In the genomic region with DNA sequence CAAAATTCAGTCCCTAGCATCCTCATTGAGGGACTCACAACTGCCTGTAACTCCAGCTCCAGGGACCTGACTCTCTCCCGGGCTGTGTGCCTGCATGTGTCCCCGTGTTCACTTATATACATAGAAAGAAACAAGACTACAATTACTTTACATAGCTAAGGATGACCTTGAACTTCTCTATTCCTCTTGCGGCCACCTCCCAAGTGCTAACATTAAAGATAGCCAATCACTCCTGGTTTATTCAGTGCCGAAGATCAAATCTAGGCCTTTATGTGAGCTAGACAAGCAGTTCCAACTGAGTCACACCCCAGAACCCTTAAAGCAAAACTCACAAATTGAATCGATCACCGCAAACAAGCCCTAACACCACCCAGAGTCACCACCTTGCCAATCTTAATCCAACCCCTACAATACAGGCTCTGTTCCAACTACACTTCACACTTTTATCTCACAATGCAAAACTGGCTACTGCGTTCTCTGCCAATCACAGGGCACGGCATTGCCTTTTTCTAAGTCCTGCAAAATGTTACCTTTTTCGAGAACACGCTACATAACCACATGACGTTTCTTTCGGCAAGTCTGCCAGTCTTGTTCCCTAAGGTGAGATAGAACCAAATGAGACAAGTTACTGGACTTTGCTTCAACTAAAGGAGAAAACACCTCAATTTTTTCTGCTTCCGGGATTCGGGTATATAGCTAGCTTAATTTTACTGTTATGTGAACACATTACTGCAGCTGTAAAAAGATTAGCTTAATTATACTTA, we compare ENCODE assay signal across 8 mouse cellular contexts. TPM values are rescaled to one million over a fixed set of nuclear protein-coding genes. Genes with fewer than 3 reads are reported as not detected.
DNase-seq lines count a peak whose midpoint lies in the region; ATAC-seq lines count a peak whose summit lies in the region.

No protein-coding gene starts in this region.

- DNase-seq in left cerebral cortex, postnatal 4 days = no peak
- DNase-seq in urinary bladder, postnatal 36 days (ENCODE audit: low spot score in 2 of 2) = no peak
- no peak for DNase-seq in kidney, postnatal 14 days

- H3K9me3 ChIP-seq in megakaryocyte, embryonic 14.5 days = no peaks in the 10 kb centered on the region
- H3K9me3 ChIP-seq in forebrain, embryonic 12.5 days = no peaks in the 10 kb centered on the region
- H3K9me3 ChIP-seq in limb, embryonic 13.5 days = no peaks in the 10 kb centered on the region
- no peaks in the 10 kb centered on the region for H3K9me3 ChIP-seq in stomach, embryonic 15.5 days

- WGBS in forebrain, embryonic 12.5 days = 75% methylated on average over 14 of the region's 14 CpGs
- 71% methylated on average over 14 of the region's 14 CpGs for WGBS in limb, embryonic 13.5 days
- 54% methylated on average over 14 of the region's 14 CpGs for whole genome bisulfite sequencing in stomach, embryonic 15.5 days

- H3K27ac ChIP-seq in forebrain, embryonic 12.5 days = no peak overlapping the region
- no peak overlapping the region for H3K27ac ChIP-seq in limb, embryonic 13.5 days
- peak overlapping the region; percentile 51; the same call in 1 of the 2 replicates for H3K27ac ChIP-seq in stomach, embryonic 15.5 days

- H3K9ac ChIP-seq in forebrain, embryonic 12.5 days = peak overlapping the region; percentile 72
- H3K9ac ChIP-seq in limb, embryonic 13.5 days = peak overlapping the region; percentile 79
- H3K9ac ChIP-seq in stomach, embryonic 15.5 days = peak overlapping the region; percentile 2; the same call in 1 of the 2 replicates

- peak overlapping the region; percentile 91 for H3K4me3 ChIP-seq in megakaryocyte, embryonic 14.5 days (replicated peaks)
- H3K4me3 ChIP-seq in forebrain, embryonic 12.5 days (replicated peaks) = peak overlapping the region; percentile 79
- H3K4me3 ChIP-seq in limb, embryonic 13.5 days = peak overlapping the region; percentile 77
- peak overlapping the region; percentile 62 for H3K4me3 ChIP-seq in stomach, embryonic 15.5 days (replicated peaks)

- H3K27me3 ChIP-seq in megakaryocyte, embryonic 14.5 days (replicated peaks) = no peaks in the 10 kb centered on the region
- H3K27me3 ChIP-seq in forebrain, embryonic 12.5 days = no peaks in the 10 kb centered on the region
- H3K27me3 ChIP-seq in limb, embryonic 13.5 days = no peaks in the 10 kb centered on the region
- no peaks in the 10 kb centered on the region for H3K27me3 ChIP-seq in stomach, embryonic 15.5 days (replicated peaks)

- peaks cover 74% of the 10 kb centered on the region for H3K4me1 ChIP-seq in megakaryocyte, embryonic 14.5 days
- peaks cover 30% of the 10 kb centered on the region for H3K4me1 ChIP-seq in forebrain, embryonic 12.5 days
- peaks cover 32% of the 10 kb centered on the region for H3K4me1 ChIP-seq in limb, embryonic 13.5 days
- peaks cover 16% of the 10 kb centered on the region; the same call in 1 of the 2 replicates for H3K4me1 ChIP-seq in stomach, embryonic 15.5 days

- peak overlapping the region; percentile 53 for H3K4me2 ChIP-seq in forebrain, embryonic 12.5 days
- H3K4me2 ChIP-seq in limb, embryonic 13.5 days (replicated peaks) = peak overlapping the region; percentile 69
- peak overlapping the region; percentile 66 for H3K4me2 ChIP-seq in stomach, embryonic 15.5 days

- intact Hi-C loops in left cerebral cortex, postnatal 4 days (cut with DNase I) = no loop called here

- ATAC-seq in megakaryocyte, adult 5-6 weeks (ENCODE audit: poor library complexity, severe bottlenecking) = no peak
- ATAC-seq in forebrain, embryonic 12.5 days (ENCODE audit: low FRiP score) = no peak
- no peak for ATAC-seq in limb, embryonic 13.5 days (ENCODE audit: low FRiP score, low read depth)
- ATAC-seq in stomach, embryonic 15.5 days (ENCODE audit: insufficient read depth, low FRiP score, low read depth) = no peak

- peaks cover 45% of the 10 kb centered on the region for H3K36me3 ChIP-seq in megakaryocyte, embryonic 14.5 days (replicated peaks; ENCODE audit: low read length)
- peaks cover 48% of the 10 kb centered on the region for H3K36me3 ChIP-seq in forebrain, embryonic 12.5 days (replicated peaks)
- H3K36me3 ChIP-seq in limb, embryonic 13.5 days = peaks cover 45% of the 10 kb centered on the region
- peaks cover 29% of the 10 kb centered on the region for H3K36me3 ChIP-seq in stomach, embryonic 15.5 days

RNA-seq across cellular contexts. Expression of a gene that starts 1.1 kb away (rescaled TPM):
- polyA plus RNA-seq in megakaryocyte, embryonic 14.5 days (2012; ENCODE audit: insufficient read depth, low replicate concordance) = 55.6 and 136 TPM in 2 replicates
- 15.3 and 17.3 TPM in 2 replicates for total RNA-seq in megakaryocyte, adult 5-6 weeks (2015)
- 9.4 and 10.6 TPM in 2 replicates for total RNA-seq in megakaryocyte, adult 5-6 weeks (2017)
- 46.7 and 48.7 TPM in 2 replicates for polyA plus RNA-seq in forebrain, embryonic 12.5 days (2016; fragmentation: Nextera tagmentation; extraction: Ambion mirVana)
- polyA plus RNA-seq in limb, embryonic 13.5 days (2015; fragmentation: Nextera tagmentation; extraction: Ambion mirVana) = 33.1 and 37.7 TPM in 2 replicates
- polyA plus RNA-seq in stomach, embryonic 15.5 days (2015; fragmentation: Nextera tagmentation; extraction: Ambion mirVana) = 41.6 and 50.2 TPM in 2 replicates
- total RNA-seq in left cerebral cortex, postnatal 4 days (2021) = 10 to 100 TPM; 50.5 to 52.2 TPM

RNA-seq across cellular contexts. Expression of a gene that starts 13.6 kb away (rescaled TPM):
- polyA plus RNA-seq in megakaryocyte, embryonic 14.5 days (2012; ENCODE audit: insufficient read depth, low replicate concordance) = not detected in 2 replicates
- not detected in 2 replicates for total RNA-seq in megakaryocyte, adult 5-6 weeks (2015)
- total RNA-seq in megakaryocyte, adult 5-6 weeks (2017) = not detected in 2 replicates
- not detected in 2 replicates for polyA plus RNA-seq in forebrain, embryonic 12.5 days (2016; fragmentation: Nextera tagmentation; extraction: Ambion mirVana)
- polyA plus RNA-seq in limb, embryonic 13.5 days (2015; fragmentation: Nextera tagmentation; extraction: Ambion mirVana) = not detected in 2 replicates
- polyA plus RNA-seq in stomach, embryonic 15.5 days (2015; fragmentation: Nextera tagmentation; extraction: Ambion mirVana) = not detected in 2 replicates
- total RNA-seq in left cerebral cortex, postnatal 4 days (2021) = not detected

RNA-seq across cellular contexts. Expression of a gene that starts 18.9 kb away (rescaled TPM):
- polyA plus RNA-seq in megakaryocyte, embryonic 14.5 days (2012; ENCODE audit: insufficient read depth, low replicate concordance) = 0.34 and 0.63 TPM in 2 replicates
- 0.23 TPM in 1 of 2 replicates, not detected in the other for total RNA-seq in megakaryocyte, adult 5-6 weeks (2015)
- total RNA-seq in megakaryocyte, adult 5-6 weeks (2017) = not detected in 2 replicates
- 56.3 and 63.2 TPM in 2 replicates for polyA plus RNA-seq in forebrain, embryonic 12.5 days (2016; fragmentation: Nextera tagmentation; extraction: Ambion mirVana)
- 1.2 and 2.5 TPM in 2 replicates for polyA plus RNA-seq in limb, embryonic 13.5 days (2015; fragmentation: Nextera tagmentation; extraction: Ambion mirVana)
- polyA plus RNA-seq in stomach, embryonic 15.5 days (2015; fragmentation: Nextera tagmentation; extraction: Ambion mirVana) = 5.7 and 8.2 TPM in 2 replicates
- 10 to 100 TPM; 94.4 to 99.0 TPM for total RNA-seq in left cerebral cortex, postnatal 4 days (2021)

RNA-seq across cellular contexts. Expression of a gene that starts 33.5 kb away (rescaled TPM):
- polyA plus RNA-seq in megakaryocyte, embryonic 14.5 days (2012; ENCODE audit: insufficient read depth, low replicate concordance) = not detected in 2 replicates
- 0.30 TPM in 1 of 2 replicates, not detected in the other for total RNA-seq in megakaryocyte, adult 5-6 weeks (2015)
- 0.11 TPM in 1 of 2 replicates, not detected in the other for total RNA-seq in megakaryocyte, adult 5-6 weeks (2017)
- polyA plus RNA-seq in forebrain, embryonic 12.5 days (2016; fragmentation: Nextera tagmentation; extraction: Ambion mirVana) = 2.5 and 3.1 TPM in 2 replicates
- 5.5 and 7.8 TPM in 2 replicates for polyA plus RNA-seq in limb, embryonic 13.5 days (2015; fragmentation: Nextera tagmentation; extraction: Ambion mirVana)
- polyA plus RNA-seq in stomach, embryonic 15.5 days (2015; fragmentation: Nextera tagmentation; extraction: Ambion mirVana) = 7.0 and 8.3 TPM in 2 replicates
- total RNA-seq in left cerebral cortex, postnatal 4 days (2021) = 10 to 100 TPM; 16.6 to 20.8 TPM

Comparison
In these comparisons a context has a peak if more than half of its experiments do, and no peak if none do; other contexts are left out.
1. H3K9ac ChIP-seq: peak in every context shown above with its lines; median percentile 79 in limb, embryonic 13.5 days; 72 in forebrain, embryonic 12.5 days; 2 in stomach, embryonic 15.5 days.